Mouse (Mus musculus): ENCODE data around the gene Tulp3.

- TF ChIP-seq CTCF (IDR thresholded peaks at IDR 0.05; ENCODE audit: low read depth, low read length): no peak
- TF ChIP-seq TAL1 (conservative IDR thresholded peaks at IDR 0.05; ENCODE audit: low read depth, low read length): no peak
- no peak for TF ChIP-seq GATA1 (IDR thresholded peaks at IDR 0.05; ENCODE audit: borderline replicate concordance, low read length)
Measured at GRCm38 (mm10) chr6:128314796-128315195, 40.9 kb downstream of the Tulp3 start.
